Mouse (Mus musculus) megakaryocyte, embryonic 14.5 days (primary cell): Measurements from ENCODE around the gene Cdcp2.

Experiments
- FLI1 ChIP-seq: IDR thresholded peaks from 2 replicates; pipeline ENCODE4 v1.6.1; 2012; ENCODE audit warnings: low read length, inconsistent platforms, mixed read lengths
- GATA1 ChIP-seq: IDR thresholded peaks from 3 replicates; pipeline ENCODE4 v1.6.1; 2012; ENCODE audit warnings: mixed read lengths, low read length, inconsistent platforms, borderline replicate concordance

GRCm38 (mm10) chr4:107150991-107151390 is 54.3 kb downstream of the Cdcp2 start:
- TF ChIP-seq GATA1 (no peak), FLI1 (no peak)
